Mouse (Mus musculus) testis, adult 2 months (tissue): Measurements from ENCODE around the gene Pbld1. TPM values are rescaled to one million over a fixed set of nuclear protein-coding genes. Genes with fewer than 3 reads are reported as not detected.
"Not testable (repeated sequence)": the region's sequence is repeated elsewhere in the genome, so short reads cannot be mapped to it uniquely, and the experiment has no call there.

ENCODE experiments used
- H3K27ac ChIP-seq: fragments of 200-500 bp; 2 replicates; pipeline ENCODE4 v1.5.1; 2012; ENCODE audit warnings: low read depth, low read length; ENCODE audit not compliant: control insufficient read depth, insufficient read depth
- H3K27me3 ChIP-seq: fragments of 200-500 bp; 2 replicates; pipeline ENCODE4 v1.6.1; 2012; ENCODE audit warnings: mild to moderate bottlenecking, low read length, moderate library complexity; ENCODE audit not compliant: control insufficient read depth, insufficient read depth
- H3K36me3 ChIP-seq: fragments of 200-500 bp; 2 replicates; pipeline ENCODE4 v1.6.1; 2012; ENCODE audit warnings: mild to moderate bottlenecking, low read length; ENCODE audit not compliant: control insufficient read depth, insufficient read depth
- H3K4me1 ChIP-seq: fragments of 200-500 bp; 2 replicates; pipeline ENCODE4 v1.6.1; 2012; ENCODE audit warnings: low read length; ENCODE audit not compliant: control insufficient read depth, insufficient read depth
- H3K4me3 ChIP-seq: fragments of 200-500 bp; 2 replicates; pipeline ENCODE4 v1.5.1; 2012; ENCODE audit warnings: low read depth, mild to moderate bottlenecking, low read length, moderate library complexity, mixed read lengths; ENCODE audit not compliant: control insufficient read depth
- CTCF ChIP-seq: fragments of 200-500 bp; IDR thresholded peaks from 2 replicates; pipeline ENCODE4 v1.5.1; 2012; ENCODE audit warnings: low read depth, mild to moderate bottlenecking, inconsistent platforms, low read length, moderate library complexity; ENCODE audit not compliant: control insufficient read depth, insufficient read depth, insufficient replicate concordance
- POLR2A ChIP-seq: fragments of 200-500 bp; IDR thresholded peaks from 2 replicates; pipeline ENCODE4 v1.6.1; 2012; ENCODE audit warnings: low read depth, mild to moderate bottlenecking, inconsistent platforms, low read length, moderate library complexity; ENCODE audit not compliant: control insufficient read depth
- polyA plus RNA-seq: library from polyadenylated mRNA; depleted of rRNA; stranded (reverse); fragments of >200 nt; gene quantifications from 2 replicates; pipeline ENCODE4 v1.2.3, GENCODE M21; 2012

The Pbld1 gene
- polyA plus RNA-seq, 1 experiment, result 0.53 TPM

GRCm38 (mm10) chr10:63043154-63043553 lies 16.8 kb upstream of the Pbld1 start:
- H3K27ac ChIP-seq, result no peak overlapping the region
- no peak overlapping the region for H3K4me3 ChIP-seq

GRCm38 (mm10) chr10:63047751-63048150 lies 12.2 kb upstream of the Pbld1 start:
- Histone ChIP-seq H3K36me3 (no peaks in the 10 kb centered on the region), H3K4me3 (no peak overlapping the region), H3K27me3 (no peaks in the 10 kb centered on the region), H3K27ac (no peak overlapping the region), H3K4me1 (no peaks in the 10 kb centered on the region)
- TF ChIP-seq POLR2A (no peak), CTCF (no peak)

More at GRCm38 (mm10) chr10:63043154-63043553, 16.8 kb upstream of the Pbld1 start:
- no peaks in the 10 kb centered on the region for H3K27me3 ChIP-seq
- TF ChIP-seq CTCF (no peak), POLR2A (no peak)
- no peaks in the 10 kb centered on the region for H3K36me3 ChIP-seq
- no peaks in the 10 kb centered on the region for H3K4me1 ChIP-seq

- Histone ChIP-seq H3K27me3 (no peaks in the 10 kb centered on the region), H3K4me3 (no peak overlapping the region), H3K4me1 (no peaks in the 10 kb centered on the region), H3K27ac (no peak overlapping the region), H3K36me3 (no peaks in the 10 kb centered on the region)
- TF ChIP-seq CTCF (no peak), POLR2A (no peak)
Measured at GRCm38 (mm10) chr10:63049106-63049505, 10.9 kb upstream of the Pbld1 start.

- TF ChIP-seq CTCF (no peak), POLR2A (no peak)
- Histone ChIP-seq H3K27ac (no peak overlapping the region), H3K4me3 (no peak overlapping the region), H3K4me1 (no peaks in the 10 kb centered on the region), H3K27me3 (no peaks in the 10 kb centered on the region), H3K36me3 (no peaks in the 10 kb centered on the region)
Measured at GRCm38 (mm10) chr10:63051267-63051666, 8.7 kb upstream of the Pbld1 start.

- no peaks in the 10 kb centered on the region for H3K4me1 ChIP-seq
- H3K27ac ChIP-seq, result no peak overlapping the region
- TF ChIP-seq CTCF (no peak), POLR2A (no peak)
- no peaks in the 10 kb centered on the region for H3K36me3 ChIP-seq
- H3K4me3 ChIP-seq, result no peak overlapping the region
- H3K27me3 ChIP-seq, result no peaks in the 10 kb centered on the region
Measured at GRCm38 (mm10) chr10:63052011-63052410, 8.0 kb upstream of the Pbld1 start.

- no peak for TF ChIP-seq CTCF
- no peak for TF ChIP-seq POLR2A
- H3K4me3 ChIP-seq, result no peak overlapping the region
- no peaks in the 10 kb centered on the region for H3K4me1 ChIP-seq
- H3K27ac ChIP-seq, result no peak overlapping the region
- H3K36me3 ChIP-seq, result no peaks in the 10 kb centered on the region
- no peaks in the 10 kb centered on the region for H3K27me3 ChIP-seq
Measured at GRCm38 (mm10) chr10:63053007-63053406, 7.0 kb upstream of the Pbld1 start.

- H3K4me1 ChIP-seq, H3K27me3 ChIP-seq, H3K4me3 ChIP-seq, H3K36me3 ChIP-seq, H3K27ac ChIP-seq: not testable (repeated sequence)
Measured at GRCm38 (mm10) chr10:63054071-63054470, 5.9 kb upstream of the Pbld1 start.

- Histone ChIP-seq H3K36me3 (no peaks in the 10 kb centered on the region), H3K4me3 (no peak overlapping the region), H3K4me1 (no peaks in the 10 kb centered on the region), H3K27ac (no peak overlapping the region), H3K27me3 (no peaks in the 10 kb centered on the region)
- TF ChIP-seq CTCF (peak; percentile 44; the same call in 1 of the 2 replicates), POLR2A (no peak)
Measured at GRCm38 (mm10) chr10:63054586-63054985, 5.4 kb upstream of the Pbld1 start.
